Mouse (Mus musculus) brain, embryonic 14.5 days (tissue): ENCODE measurements around the gene Apoa5. TPM values are rescaled to one million over a fixed set of nuclear protein-coding genes. Genes with fewer than 3 reads are reported as not detected.

Experiments
- DNase-seq: peaks from one replicate; pipeline ENCODE4 v3.0.0-alpha.2; 2011; ENCODE audit warnings: low read depth
- CTCF ChIP-seq: fragments of 200-500 bp; IDR thresholded peaks from 2 replicates; pipeline ENCODE4 v1.5.1; 2012; ENCODE audit warnings: inconsistent platforms, mild to moderate bottlenecking, moderate library complexity, borderline replicate concordance; ENCODE audit not compliant: insufficient read depth, insufficient read length; ENCODE audit errors: extremely low read depth
- POLR2A ChIP-seq: fragments of 200-500 bp; IDR thresholded peaks from 2 replicates; pipeline ENCODE4 v1.6.1; 2012; ENCODE audit warnings: mild to moderate bottlenecking, inconsistent platforms, borderline replicate concordance; ENCODE audit not compliant: poor library complexity, insufficient read depth, insufficient read length, severe bottlenecking; ENCODE audit errors: extremely low read depth
- polyA plus RNA-seq: library from polyadenylated mRNA; depleted of rRNA; stranded (reverse); fragments of >200 nt; gene quantifications from 2 replicates; pipeline ENCODE4 v1.2.3, GENCODE M21; 2012

Apoa5 gene
- polyA plus RNA-seq, 1 experiment: not detected

- DNase-seq: no peak
- no peak for TF ChIP-seq POLR2A
- no peak for TF ChIP-seq CTCF
Observed at GRCm38 (mm10) chr9:46272070-46272469, 3.6 kb downstream of the Apoa5 start.

- DNase-seq: peak; percentile 98
- TF ChIP-seq POLR2A (peak; percentile 70), CTCF (peak; percentile 41; the same call in 1 of the 2 replicates)
Observed at GRCm38 (mm10) chr9:46272677-46273454, 4.4 kb downstream of the Apoa5 start, which contains the start of gene Zpr1. Gene Zpr1 (plus strand): TSS chr9:46273064.

DNA sequence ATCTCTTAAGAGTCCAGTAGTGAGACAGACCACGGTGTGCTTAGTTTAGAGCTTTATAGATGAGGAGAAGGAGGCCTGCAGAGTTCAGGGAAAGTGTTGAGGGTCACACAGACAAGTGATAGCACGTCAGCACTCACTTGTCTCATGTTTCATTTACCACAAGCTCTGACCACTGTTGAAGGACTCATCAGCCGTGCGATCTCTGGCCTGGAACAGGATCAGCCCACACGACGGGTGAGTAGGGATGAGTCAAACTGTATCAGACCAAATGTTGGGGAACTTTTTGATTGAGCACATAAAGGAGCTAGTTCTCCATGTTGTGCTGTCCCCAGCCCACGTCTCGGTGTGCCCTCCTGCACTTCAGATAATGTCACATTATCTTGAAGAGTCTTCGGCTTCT is 6.1 kb downstream of the Apoa5 start:
- TF ChIP-seq CTCF: no peak
- TF ChIP-seq POLR2A: no peak
- DNase-seq: no peak

GRCm38 (mm10) chr9:46282631-46283436 is 14.4 kb downstream of the Apoa5 start, which contains the start of gene Bud13:
Gene Bud13 (plus strand): TSS chr9:46283008.
- peak; percentile 74; the same call in 1 of the 2 replicates for TF ChIP-seq POLR2A
- peak; percentile 58; the same call in 1 of the 2 replicates for TF ChIP-seq CTCF
- peak; percentile 95 for DNase-seq

GRCm38 (mm10) chr9:46298381-46298780 is 29.9 kb downstream of the Apoa5 start:
- TF ChIP-seq CTCF: no peak
- no peak for TF ChIP-seq POLR2A
- DNase-seq: no peak

- no peak for TF ChIP-seq POLR2A
- peak; percentile 89; the same call in 1 of the 2 replicates for TF ChIP-seq CTCF
- DNase-seq: peak; percentile 78
Observed at GRCm38 (mm10) chr9:46302142-46302541, 33.7 kb downstream of the Apoa5 start.

DNA sequence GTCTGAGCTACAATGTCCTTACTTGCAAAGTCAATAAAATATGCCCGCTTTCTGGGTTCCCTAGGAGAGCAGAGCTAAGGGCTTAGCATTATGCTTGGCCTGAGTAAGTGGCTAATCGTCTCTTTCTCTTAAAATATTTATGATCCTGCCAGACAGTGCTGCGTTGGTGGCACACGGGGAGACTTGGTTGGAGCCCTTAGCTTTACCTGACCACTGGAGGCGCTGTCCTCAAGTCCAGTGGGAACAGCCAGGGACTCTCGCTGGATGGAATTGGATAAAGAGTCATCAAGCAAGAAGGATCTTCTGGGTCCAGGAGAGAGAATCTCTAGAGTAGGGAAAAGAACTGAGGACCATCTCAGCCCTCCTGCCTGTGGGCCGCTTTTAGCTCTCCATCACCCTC is 40.7 kb downstream of the Apoa5 start:
- peak; percentile 50 for DNase-seq

DNA sequence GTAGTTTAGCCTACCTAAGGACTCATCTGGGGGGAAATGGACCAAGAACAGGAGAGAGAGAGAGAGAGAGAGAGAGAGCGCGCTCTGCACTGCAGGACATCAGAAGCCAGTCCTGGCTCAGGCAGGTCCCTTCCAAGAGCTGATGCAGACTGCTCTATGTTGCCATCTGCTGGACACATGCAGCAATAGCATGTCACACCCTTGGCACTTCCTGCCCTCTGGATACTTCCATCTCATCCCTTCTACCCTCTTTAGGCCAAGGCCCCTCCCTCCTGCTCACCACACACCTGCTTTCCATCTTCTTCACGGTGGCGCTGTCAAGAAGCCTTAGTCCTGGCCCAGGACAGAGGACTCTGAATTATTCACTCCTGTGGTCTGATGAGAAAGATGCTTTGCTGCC is 46.1 kb downstream of the Apoa5 start:
- peak; percentile 81 for DNase-seq
- TF ChIP-seq CTCF (peak; percentile 95), POLR2A (no peak)

More for the DNA sequence above, 40.7 kb downstream of the Apoa5 start:
- TF ChIP-seq POLR2A: no peak
- TF ChIP-seq CTCF: peak; percentile 57

GRCm38 (mm10) chr9:46314921-46315320 is 46.5 kb downstream of the Apoa5 start:
- TF ChIP-seq POLR2A (no peak), CTCF (peak; percentile 25; the same call in 1 of the 2 replicates)
- peak; percentile 47 for DNase-seq

- no peak for TF ChIP-seq CTCF
- no peak for TF ChIP-seq POLR2A
- peak; percentile 81 for DNase-seq
Observed at GRCm38 (mm10) chr9:46315807-46316365, 47.5 kb downstream of the Apoa5 start.

- TF ChIP-seq CTCF: no peak
- TF ChIP-seq POLR2A: no peak
- peak; percentile 86 for DNase-seq
Observed at GRCm38 (mm10) chr9:46316388-46316787, 48.0 kb downstream of the Apoa5 start.
